Mouse (Mus musculus): ENCODE data around the gene Atg4c. TPM values are rescaled to one million over a fixed set of nuclear protein-coding genes. Genes with fewer than 3 reads are reported as not detected.

Gene Atg4c
- polyA plus RNA-seq, 1 experiment from 2014 or later, result 17.3 TPM

- H3K9me3 ChIP-seq, result no peaks in the 10 kb centered on the region
- H3K36me3 ChIP-seq, result no peaks in the 10 kb centered on the region
- H3K4me3 ChIP-seq, result 0 out of 2 replicates have a peak overlapping the region, but pooled peaks have one; percentile 68
- H3K27me3 ChIP-seq, result no peaks in the 10 kb centered on the region
- peaks cover 16% of the 10 kb centered on the region for H3K4me1 ChIP-seq (replicated peaks)
- no peak overlapping the region for H3K9ac ChIP-seq
- H3K4me2 ChIP-seq, result no peak overlapping the region; the same call in 1 of the 2 replicates
- 85% methylated on average over 1 of the region's 1 CpGs for WGBS
- no peak for ATAC-seq (ENCODE audit: low FRiP score, low read depth)
- H3K27ac ChIP-seq (replicated peaks), result no peak overlapping the region
Observed at GRCm38 (mm10) chr4:99192640-99193039, 1.1 kb upstream of the Atg4c start.

GRCm38 (mm10) chr4:99193214-99193613 lies 520 bp upstream of the Atg4c start:
- Histone ChIP-seq H3K4me1 (replicated peaks) (peaks cover 16% of the 10 kb centered on the region), H3K9ac (peak overlapping the region; percentile 78), H3K36me3 (no peaks in the 10 kb centered on the region), H3K27ac (replicated peaks) (peak overlapping the region; percentile 98), H3K4me3 (peak overlapping the region; percentile 68), H3K4me2 (peak overlapping the region; percentile 65), H3K27me3 (no peaks in the 10 kb centered on the region), H3K9me3 (no peaks in the 10 kb centered on the region)
- ATAC-seq (ENCODE audit: low FRiP score, low read depth), result no peak
- WGBS, result 40% methylated on average over 6 of the region's 6 CpGs

GRCm38 (mm10) chr4:99194826-99195225 lies 1.1 kb downstream of the Atg4c start:
- no peak for ATAC-seq (ENCODE audit: low FRiP score, low read depth)
- Histone ChIP-seq H3K36me3 (no peaks in the 10 kb centered on the region), H3K9me3 (no peaks in the 10 kb centered on the region), H3K9ac (peak overlapping the region; percentile 78), H3K4me3 (peak overlapping the region; percentile 68), H3K27ac (replicated peaks) (no peak overlapping the region), H3K4me2 (peak overlapping the region; percentile 65), H3K4me1 (replicated peaks) (peaks cover 16% of the 10 kb centered on the region), H3K27me3 (no peaks in the 10 kb centered on the region)
- 50% methylated on average over 5 of the region's 5 CpGs for WGBS

GRCm38 (mm10) chr4:99198721-99199120 lies 5.0 kb downstream of the Atg4c start:
- Histone ChIP-seq H3K27ac (replicated peaks) (no peak overlapping the region), H3K4me1 (replicated peaks) (peaks cover 9% of the 10 kb centered on the region; the same call in 1 of the 2 replicates), H3K4me3 (no peak overlapping the region), H3K9ac (no peak overlapping the region), H3K4me2 (no peak overlapping the region), H3K36me3 (no peaks in the 10 kb centered on the region), H3K9me3 (no peaks in the 10 kb centered on the region), H3K27me3 (no peaks in the 10 kb centered on the region)
- ATAC-seq (ENCODE audit: low FRiP score, low read depth), result no peak

- Histone ChIP-seq H3K4me1 (replicated peaks) (peaks cover 5% of the 10 kb centered on the region; the same call in 1 of the 2 replicates), H3K9ac (no peak overlapping the region), H3K4me2 (no peak overlapping the region), H3K4me3 (no peak overlapping the region), H3K27me3 (no peaks in the 10 kb centered on the region), H3K36me3 (no peaks in the 10 kb centered on the region), H3K27ac (replicated peaks) (no peak overlapping the region), H3K9me3 (no peaks in the 10 kb centered on the region)
- WGBS, result 82% methylated on average over 13 of the region's 13 CpGs
- no peak for ATAC-seq (ENCODE audit: low FRiP score, low read depth)
Observed at GRCm38 (mm10) chr4:99199757-99200251, 6.1 kb downstream of the Atg4c start.

GRCm38 (mm10) chr4:99200383-99201136 lies 6.8 kb downstream of the Atg4c start:
- no peak overlapping the region for H3K27ac ChIP-seq (replicated peaks)
- no peak overlapping the region for H3K4me3 ChIP-seq
- no peak for ATAC-seq (ENCODE audit: low FRiP score, low read depth)
- no peak overlapping the region for H3K9ac ChIP-seq
- H3K9me3 ChIP-seq, result no peaks in the 10 kb centered on the region
- H3K4me1 ChIP-seq (replicated peaks), result no peaks in the 10 kb centered on the region
- H3K27me3 ChIP-seq, result no peaks in the 10 kb centered on the region
- 89% methylated on average over 7 of the region's 7 CpGs for WGBS
- no peak overlapping the region for H3K4me2 ChIP-seq
- H3K36me3 ChIP-seq, result no peaks in the 10 kb centered on the region

GRCm38 (mm10) chr4:99205773-99206172 lies 12.0 kb downstream of the Atg4c start:
- Histone ChIP-seq H3K27ac (replicated peaks) (no peak overlapping the region), H3K36me3 (no peaks in the 10 kb centered on the region), H3K4me2 (no peak overlapping the region), H3K9ac (no peak overlapping the region), H3K4me3 (no peak overlapping the region), H3K27me3 (no peaks in the 10 kb centered on the region), H3K9me3 (no peaks in the 10 kb centered on the region), H3K4me1 (replicated peaks) (no peaks in the 10 kb centered on the region)
- no peak for ATAC-seq (ENCODE audit: low FRiP score, low read depth)
- WGBS, result 96% methylated on average over 6 of the region's 6 CpGs

- H3K9me3 ChIP-seq, result no peaks in the 10 kb centered on the region
- no peak overlapping the region for H3K27ac ChIP-seq (replicated peaks)
- no peak overlapping the region for H3K9ac ChIP-seq
- no peak overlapping the region for H3K4me3 ChIP-seq
- H3K4me1 ChIP-seq (replicated peaks), result no peaks in the 10 kb centered on the region
- ATAC-seq (ENCODE audit: low FRiP score, low read depth), result no peak
- no peak overlapping the region for H3K4me2 ChIP-seq
- no peaks in the 10 kb centered on the region for H3K36me3 ChIP-seq
- 77% methylated on average over 3 of the region's 3 CpGs for WGBS
- H3K27me3 ChIP-seq, result no peaks in the 10 kb centered on the region
Observed at GRCm38 (mm10) chr4:99206356-99206755, 12.6 kb downstream of the Atg4c start.

- H3K27ac ChIP-seq (replicated peaks), result no peak overlapping the region
- no peaks in the 10 kb centered on the region for H3K4me1 ChIP-seq (replicated peaks)
- 92% methylated on average over 9 of the region's 9 CpGs for WGBS
- H3K9me3 ChIP-seq, result no peaks in the 10 kb centered on the region
- H3K4me2 ChIP-seq, result no peak overlapping the region
- H3K27me3 ChIP-seq, result no peaks in the 10 kb centered on the region
- no peak overlapping the region for H3K4me3 ChIP-seq
- H3K36me3 ChIP-seq, result peaks cover 10% of the 10 kb centered on the region
- no peak overlapping the region for H3K9ac ChIP-seq
- no peak for ATAC-seq (ENCODE audit: low FRiP score, low read depth)
Observed at GRCm38 (mm10) chr4:99210087-99210486, 16.4 kb downstream of the Atg4c start.

- ATAC-seq (ENCODE audit: low FRiP score, low read depth), result no peak
- H3K4me2 ChIP-seq, result no peak overlapping the region
- no peaks in the 10 kb centered on the region for H3K27me3 ChIP-seq
- 86% methylated on average over 8 of the region's 8 CpGs for WGBS
- no peak overlapping the region for H3K4me3 ChIP-seq
- no peak overlapping the region for H3K9ac ChIP-seq
- H3K27ac ChIP-seq (replicated peaks), result no peak overlapping the region
- no peaks in the 10 kb centered on the region for H3K4me1 ChIP-seq (replicated peaks)
- H3K36me3 ChIP-seq, result peaks cover 10% of the 10 kb centered on the region
- no peaks in the 10 kb centered on the region for H3K9me3 ChIP-seq
Observed at GRCm38 (mm10) chr4:99211606-99212005, 17.9 kb downstream of the Atg4c start.

GRCm38 (mm10) chr4:99213123-99213522 lies 19.4 kb downstream of the Atg4c start:
- no peak for ATAC-seq (ENCODE audit: low FRiP score, low read depth)
- H3K9ac ChIP-seq, result no peak overlapping the region
- H3K4me3 ChIP-seq, result no peak overlapping the region
- H3K36me3 ChIP-seq, result peaks cover 10% of the 10 kb centered on the region
- H3K9me3 ChIP-seq, result no peaks in the 10 kb centered on the region
- no peak overlapping the region for H3K4me2 ChIP-seq
- 81% methylated on average over 4 of the region's 4 CpGs for WGBS
- no peaks in the 10 kb centered on the region for H3K27me3 ChIP-seq
- no peak overlapping the region for H3K27ac ChIP-seq (replicated peaks)
- H3K4me1 ChIP-seq (replicated peaks), result no peaks in the 10 kb centered on the region

GRCm38 (mm10) chr4:99222221-99222620 lies 28.5 kb downstream of the Atg4c start:
- 76% methylated on average over 8 of the region's 8 CpGs for WGBS
- H3K36me3 ChIP-seq, result peaks cover 21% of the 10 kb centered on the region
- H3K27me3 ChIP-seq, result no peaks in the 10 kb centered on the region
- no peak overlapping the region for H3K4me2 ChIP-seq
- no peaks in the 10 kb centered on the region for H3K4me1 ChIP-seq (replicated peaks)
- H3K9ac ChIP-seq, result no peak overlapping the region
- no peak for ATAC-seq (ENCODE audit: low FRiP score, low read depth)
- no peak overlapping the region for H3K27ac ChIP-seq (replicated peaks)
- H3K9me3 ChIP-seq, result no peaks in the 10 kb centered on the region
- no peak overlapping the region for H3K4me3 ChIP-seq

Measured in hindbrain, embryonic 15.5 days (tissue).